Mouse (Mus musculus): ENCODE results near the gene Itpripl1.

- no peak for TF ChIP-seq POLR2A (IDR thresholded peaks at IDR 0.05; ENCODE audit: low read depth, low read length)
- no peak for TF ChIP-seq CTCF (IDR thresholded peaks at IDR 0.05; ENCODE audit: borderline replicate concordance, insufficient read depth, low read length)
Measured at GRCm38 (mm10) chr2:127142577-127143157, 575 bp downstream of the Itpripl1 start.
